Mouse (Mus musculus) T-cell, adult 2 months (primary cell): ENCODE data around the gene Slc38a8.

Experiments used
- DNase-seq: peaks from one replicate; pipeline ENCODE4 v3.0.0; 2022; ENCODE audit warnings: low spot score

Slc38a8 gene

DNA sequence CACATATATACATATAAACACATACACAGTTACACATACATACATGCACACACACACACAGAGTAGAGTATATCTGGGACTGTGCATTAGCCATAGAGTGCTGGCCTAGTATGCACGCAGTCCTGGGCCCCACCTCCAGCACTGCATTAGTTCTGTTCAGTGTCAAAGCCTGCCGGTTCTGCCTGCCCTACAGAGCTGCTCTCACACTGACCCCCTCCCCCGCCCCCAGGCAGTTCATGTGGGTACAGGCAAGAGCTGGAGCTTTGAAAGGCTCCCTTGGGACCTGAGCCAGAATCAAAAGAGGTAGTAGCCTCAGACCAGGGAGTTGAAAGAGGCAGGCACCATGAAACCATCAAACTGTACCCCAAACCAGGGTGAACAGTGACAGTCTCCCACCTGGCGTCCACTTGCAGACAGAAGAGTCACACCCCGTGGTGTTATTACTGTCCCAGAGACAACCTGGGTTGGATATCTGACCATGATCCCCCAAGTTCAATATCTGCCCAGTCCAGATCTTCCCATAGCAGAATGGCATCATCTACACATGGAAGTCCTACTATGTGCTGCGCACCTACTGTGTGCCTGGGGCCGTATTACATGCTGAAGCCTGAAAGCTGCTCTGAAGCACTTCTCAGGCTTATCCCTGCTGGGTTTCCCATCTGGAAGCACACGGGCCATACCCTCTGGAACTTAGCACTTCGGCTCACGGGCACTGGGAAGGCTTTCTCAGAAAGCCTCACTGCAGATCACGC lies 17.2 kb downstream of the Slc38a8 start:
- no peak for DNase-seq

DNA sequence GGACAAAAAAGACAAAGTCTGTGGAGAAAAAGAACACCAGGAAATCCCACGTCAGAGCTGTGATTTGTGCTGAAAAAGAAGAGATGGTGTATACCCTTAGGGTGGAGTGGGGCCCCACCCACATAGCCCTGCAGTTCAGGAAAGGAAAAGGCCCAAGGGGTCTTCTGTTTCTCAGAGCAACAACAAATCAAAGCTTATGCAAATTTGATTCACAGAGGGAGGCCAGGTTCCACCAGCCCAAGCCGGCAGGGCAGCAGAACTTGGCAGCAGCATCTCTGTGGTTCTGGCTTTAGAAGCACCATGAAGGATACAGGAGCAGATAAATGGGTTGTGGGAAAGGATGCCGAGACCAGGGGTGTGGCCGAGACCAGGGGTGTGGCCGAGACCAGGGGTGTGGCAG lies 22.8 kb downstream of the Slc38a8 start:
- DNase-seq: no peak

DNA sequence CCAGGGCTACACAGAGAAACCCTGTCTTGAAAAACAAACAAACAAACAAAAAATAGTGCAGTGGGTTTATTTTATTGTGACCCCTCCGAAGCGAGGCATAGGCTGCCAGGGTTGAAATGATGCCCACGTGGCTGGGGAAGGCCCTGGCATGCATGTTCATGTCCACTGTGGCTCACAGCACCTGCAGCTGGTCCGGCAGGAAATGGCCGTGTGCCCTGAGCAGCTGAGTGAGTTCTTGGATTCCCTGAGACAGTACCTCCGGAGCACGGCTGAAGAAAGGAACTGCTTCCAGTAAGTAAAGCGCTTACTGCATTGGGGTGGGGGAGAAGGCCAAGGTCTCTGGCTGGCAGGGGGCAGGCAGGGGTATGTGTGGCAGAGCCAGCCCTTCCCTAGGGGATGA lies 33.4 kb downstream of the Slc38a8 start:
- DNase-seq: no peak

DNA sequence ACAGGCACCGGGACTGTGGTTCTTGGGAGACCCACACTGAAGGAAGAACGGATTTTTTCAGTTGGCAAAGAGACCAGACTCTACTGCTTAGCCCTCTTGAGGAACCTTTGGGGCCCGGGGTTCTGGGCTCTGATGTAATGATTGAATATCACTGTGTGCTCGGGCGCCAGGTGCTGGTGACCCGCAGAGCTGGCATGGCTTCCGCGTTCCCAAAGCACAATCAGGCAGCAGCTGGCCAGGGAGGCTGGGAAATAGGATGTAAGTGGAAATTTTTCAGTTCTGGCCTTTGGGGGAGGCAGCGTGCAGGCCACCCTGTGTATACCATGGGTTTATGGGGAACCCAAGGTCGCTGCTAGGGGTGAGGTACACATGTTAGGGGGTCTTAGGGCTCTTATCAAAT lies 34.7 kb downstream of the Slc38a8 start:
- DNase-seq: no peak

DNA sequence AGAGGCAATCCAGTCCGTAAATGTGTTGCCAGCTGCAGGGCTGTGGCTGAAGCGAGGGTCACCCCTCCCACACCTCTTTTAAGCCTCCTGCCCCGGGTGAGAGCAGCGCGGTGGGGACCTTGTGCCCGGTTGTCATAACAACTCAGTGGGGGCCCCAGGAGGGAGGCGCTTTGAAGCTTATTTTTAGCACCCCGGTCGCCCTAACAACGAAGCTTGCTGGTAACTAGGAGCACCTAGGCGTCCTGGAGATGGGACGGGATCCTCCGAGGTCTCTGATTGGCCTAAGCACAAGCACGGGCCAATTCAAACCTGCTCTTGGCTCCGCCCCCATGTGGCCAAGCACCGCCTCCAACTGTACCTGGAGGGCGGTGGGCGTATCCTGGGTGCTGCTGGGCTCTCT lies 35.4 kb downstream of the Slc38a8 start:
- DNase-seq: no peak

DNA sequence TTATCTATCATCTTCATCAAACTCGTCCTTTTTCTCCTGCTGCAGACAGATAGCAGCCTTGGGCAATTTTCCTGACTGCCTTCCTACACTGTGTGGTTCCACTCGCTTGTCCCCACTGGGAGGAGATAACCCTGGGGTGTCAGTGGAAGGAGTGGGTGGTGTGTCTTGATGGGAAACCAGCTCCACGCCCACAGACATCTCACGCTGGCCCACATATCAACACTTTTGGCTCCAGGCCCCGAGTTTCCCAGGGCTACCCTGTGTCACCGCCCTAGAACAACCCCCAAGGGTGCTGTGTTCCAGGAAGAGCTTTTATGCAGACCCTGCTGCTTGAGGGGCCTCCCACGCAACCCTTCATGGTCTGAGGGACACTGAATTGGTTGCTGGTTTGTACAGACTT lies 37.8 kb downstream of the Slc38a8 start:
- DNase-seq: no peak

DNA sequence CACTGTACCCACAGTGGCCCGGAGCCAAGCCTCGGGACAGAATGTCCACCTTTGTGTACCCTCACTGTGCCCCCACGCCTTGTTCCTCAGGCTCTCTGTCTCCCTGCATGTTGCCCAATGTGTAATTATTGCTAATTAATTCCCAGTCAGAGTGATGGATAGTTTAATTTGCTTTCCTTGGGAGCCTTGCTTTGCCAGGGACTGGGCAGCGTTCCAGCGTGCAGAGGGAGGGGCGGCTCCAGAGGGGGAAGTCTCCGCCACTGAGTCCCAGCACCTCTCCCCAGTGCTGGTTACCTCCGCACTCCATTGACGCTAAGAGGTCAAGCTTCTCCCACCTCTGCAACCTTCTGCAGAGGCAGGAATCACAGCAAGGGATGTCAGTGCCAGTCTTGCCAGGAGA lies 40.1 kb downstream of the Slc38a8 start:
- DNase-seq: no peak

DNA sequence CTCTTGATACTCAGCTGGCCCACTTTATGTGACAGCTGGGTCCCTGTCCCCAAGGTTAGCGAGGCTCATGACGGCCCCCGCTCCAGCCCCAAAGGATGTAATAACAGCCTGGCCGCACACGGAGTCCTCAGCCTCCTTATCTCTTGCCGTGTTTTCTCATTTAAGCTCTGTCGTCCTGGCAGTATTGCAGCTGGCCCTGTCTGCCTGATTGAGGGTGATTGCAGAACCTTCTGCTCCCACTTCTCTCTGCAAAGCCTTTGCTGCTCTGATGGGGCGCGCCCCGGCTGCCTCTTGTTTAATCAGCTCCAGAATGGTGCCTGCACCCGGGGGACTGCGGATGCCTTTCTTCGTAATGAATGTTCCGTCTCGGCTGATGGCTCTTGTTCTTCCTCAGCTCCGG lies 41.8 kb downstream of the Slc38a8 start:
- DNase-seq: no peak

DNA sequence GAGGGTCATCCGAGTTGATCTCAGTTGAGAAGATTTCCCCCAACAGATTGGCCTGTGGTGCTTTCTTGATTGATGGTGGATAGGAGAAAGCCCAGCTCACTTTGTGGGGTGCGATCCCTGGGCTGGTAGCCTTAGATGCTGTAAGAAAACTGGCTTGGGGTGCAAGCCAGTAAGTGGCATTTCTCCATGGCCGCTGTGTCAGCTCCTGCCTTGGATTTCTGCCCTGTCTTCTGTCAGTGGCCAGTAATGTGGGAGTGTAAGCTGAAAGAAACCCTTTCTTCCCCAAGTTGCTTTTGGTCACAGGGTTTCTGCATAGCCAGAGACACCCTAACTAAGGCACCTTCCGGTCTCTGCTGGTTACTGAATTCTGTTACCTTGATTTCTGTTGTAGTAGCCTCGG lies 45.5 kb downstream of the Slc38a8 start:
- DNase-seq: no peak

DNA sequence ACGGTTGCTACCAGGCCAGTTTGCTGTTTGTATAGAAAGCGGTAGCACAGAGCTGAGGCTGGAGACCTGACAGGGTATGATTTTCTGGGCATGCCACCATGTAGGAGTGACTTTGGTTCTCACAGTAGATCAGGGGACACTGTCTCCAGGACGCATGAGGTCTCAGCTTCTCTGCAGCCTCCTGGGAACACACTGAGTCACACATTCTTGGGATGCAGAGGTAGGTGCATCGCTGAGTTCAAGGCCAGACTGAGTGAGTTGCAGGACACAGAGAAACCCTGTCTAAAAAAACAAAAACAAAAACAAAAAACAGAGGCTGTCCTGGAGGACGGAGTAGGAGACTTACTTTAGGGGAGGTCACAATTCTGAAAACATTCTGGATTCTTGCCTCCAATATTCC lies 48.6 kb downstream of the Slc38a8 start:
- no peak for DNase-seq

DNA sequence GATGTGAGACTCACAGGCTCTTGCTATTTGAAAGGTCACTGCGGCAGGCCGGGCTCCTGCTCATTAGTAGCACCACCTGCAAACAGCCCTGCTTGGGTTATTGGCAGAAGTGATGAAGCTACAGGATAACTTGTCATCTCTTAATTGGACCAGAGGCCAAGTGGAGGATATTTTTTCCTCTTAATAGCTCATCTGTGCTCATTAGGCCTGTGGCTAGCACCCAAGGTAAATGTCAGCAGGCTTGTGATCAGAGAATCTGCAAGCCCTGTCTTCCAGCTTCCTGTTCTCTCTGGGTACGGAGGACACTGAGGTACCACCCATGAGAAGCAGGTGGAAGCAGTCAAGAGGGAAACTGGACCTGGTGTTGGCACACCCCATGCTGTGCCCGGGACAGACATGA lies 50.4 kb downstream of the Slc38a8 start:
- DNase-seq: no peak

DNA sequence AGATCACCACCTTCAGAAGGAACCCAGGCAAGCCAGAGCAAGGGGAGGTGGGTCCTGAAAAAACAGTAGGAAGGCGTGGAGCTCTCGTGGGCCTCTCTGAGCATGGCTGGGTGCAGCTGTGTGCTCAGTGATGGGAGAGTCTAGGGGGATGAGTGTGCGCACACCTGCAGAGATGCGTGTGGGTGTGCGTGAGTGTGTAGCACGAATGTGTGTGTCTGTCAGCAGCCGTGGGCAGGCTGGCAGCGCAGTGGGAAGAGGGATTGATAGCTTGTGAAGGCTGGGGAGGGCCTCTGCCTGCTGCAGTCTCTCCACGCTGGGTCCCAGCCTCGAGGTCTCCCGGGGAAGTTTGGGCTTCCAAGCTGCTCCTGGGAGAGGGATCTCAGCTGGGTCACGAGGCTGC lies 51.9 kb downstream of the Slc38a8 start:
- no peak for DNase-seq

DNA sequence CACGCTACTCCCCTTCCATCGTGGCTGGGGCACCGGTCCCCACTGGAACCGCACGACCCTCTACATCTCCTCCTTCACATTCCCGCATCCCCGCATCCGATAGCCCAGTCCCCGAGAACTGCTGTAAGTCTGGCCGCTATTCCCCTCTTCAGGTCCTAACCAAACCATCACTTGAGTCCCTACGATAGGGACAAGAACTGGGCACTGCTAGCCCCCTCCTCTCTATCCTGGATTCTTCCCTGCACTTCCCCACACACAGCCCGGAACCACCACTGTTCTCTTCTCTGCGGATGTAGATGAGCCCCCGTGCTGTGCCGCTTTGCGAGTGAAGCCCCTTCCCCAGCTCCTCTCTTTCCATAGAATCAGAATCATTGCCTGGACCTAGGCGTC lies 53.7 kb downstream of the Slc38a8 start:
- no peak for DNase-seq

DNA sequence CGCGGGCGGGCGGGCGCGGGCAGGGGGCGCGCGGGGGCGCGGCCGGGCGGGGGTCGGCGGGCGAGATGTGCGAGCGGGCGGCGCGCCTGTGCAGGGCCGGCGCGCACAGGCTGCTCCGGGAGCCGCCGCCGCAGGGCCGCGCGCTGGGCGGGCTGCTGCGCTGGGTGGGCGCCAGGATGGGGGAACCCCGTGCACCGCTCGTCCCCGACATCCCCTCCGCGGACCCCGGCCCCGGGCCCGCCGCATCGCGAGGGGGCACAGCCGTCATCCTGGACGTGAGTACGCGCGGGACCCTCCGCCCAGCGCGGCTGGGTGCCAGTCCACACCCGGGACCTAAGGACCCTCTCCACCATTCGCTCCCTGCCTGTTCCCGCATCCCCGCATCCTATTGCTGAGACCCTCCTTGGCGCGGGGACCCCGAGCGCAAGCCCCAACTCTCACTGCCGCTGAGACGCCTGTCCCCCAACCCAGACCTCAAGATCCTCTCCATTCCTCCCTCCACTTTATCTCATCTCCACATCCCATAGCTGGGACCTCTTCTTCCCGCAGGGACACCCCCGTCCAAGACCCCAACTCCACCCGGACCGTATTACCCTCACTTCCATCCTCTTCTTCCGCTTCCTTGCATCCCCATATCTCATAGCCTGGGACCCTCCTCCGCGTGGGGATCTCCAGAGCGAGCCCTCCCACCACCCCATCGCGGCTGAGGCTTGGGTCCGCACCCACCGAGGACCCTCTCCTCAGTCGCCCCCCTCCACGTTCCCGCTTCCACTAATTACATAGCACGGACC lies 54.3 kb downstream of the Slc38a8 start:
- no peak for DNase-seq

DNA sequence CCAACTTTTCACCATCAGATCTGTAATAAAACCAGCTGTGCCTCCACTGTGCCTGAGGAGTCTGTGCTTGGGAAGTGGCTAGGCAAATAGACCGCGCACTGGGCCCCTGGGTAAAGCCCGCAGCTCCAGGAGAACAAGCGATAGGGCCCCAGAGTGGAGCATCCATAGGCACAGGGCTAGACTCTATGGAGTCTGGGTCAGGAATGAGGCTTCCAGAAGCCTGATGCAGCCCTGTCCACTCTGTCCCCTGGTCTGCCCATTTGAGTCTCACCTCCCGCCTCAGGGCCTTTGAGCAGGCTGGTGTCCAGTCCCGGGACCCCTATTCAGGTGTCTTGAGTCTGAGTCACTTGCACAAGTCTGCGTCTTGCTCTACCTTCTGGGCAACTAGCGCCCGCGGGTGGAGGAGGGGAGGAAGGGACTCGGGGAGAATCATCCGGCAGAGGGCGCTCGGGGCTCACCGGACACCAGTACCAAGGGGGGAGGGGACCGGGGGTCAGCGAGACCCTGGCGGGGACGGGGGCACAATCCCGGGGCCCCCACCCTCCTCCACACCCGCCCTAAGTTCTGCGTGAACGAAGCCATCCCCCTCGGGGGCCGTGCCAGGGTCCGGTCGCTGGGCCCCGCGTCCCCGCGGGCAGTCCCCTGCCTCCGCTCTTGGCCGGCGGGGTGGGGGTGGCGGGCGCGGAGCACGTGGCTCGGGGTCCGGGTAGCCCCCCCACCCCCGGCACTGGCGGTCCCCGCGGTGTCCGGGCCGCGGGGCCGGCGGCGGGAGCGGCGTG lies 55.1 kb downstream of the Slc38a8 start, which contains the start of gene Necab2:
Gene Necab2, plus strand, starts transcription at position 509 of the 779 bp plus-strand sequence.
- DNase-seq: peak; percentile 51

DNA sequence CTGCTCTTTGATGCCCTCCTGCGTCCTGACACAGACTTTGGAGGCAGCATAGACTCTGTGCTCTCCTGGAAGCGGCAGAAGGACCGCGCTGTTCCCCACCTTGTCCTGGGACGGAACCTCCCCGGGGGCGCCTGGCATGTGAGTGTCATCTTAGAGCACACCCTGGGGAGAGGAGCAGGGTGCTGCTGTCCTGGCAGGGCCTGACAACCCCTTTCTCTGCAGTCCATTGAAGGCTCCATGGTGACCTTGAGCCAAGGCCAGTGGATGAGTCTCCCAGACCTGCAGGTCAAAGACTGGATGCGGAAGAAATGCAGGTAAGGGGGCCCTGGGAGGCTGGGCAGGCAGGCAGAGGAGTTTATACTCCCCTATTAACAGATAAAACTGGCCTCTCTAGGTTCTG lies 58.5 kb downstream of the Slc38a8 start:
- no peak for DNase-seq

DNA sequence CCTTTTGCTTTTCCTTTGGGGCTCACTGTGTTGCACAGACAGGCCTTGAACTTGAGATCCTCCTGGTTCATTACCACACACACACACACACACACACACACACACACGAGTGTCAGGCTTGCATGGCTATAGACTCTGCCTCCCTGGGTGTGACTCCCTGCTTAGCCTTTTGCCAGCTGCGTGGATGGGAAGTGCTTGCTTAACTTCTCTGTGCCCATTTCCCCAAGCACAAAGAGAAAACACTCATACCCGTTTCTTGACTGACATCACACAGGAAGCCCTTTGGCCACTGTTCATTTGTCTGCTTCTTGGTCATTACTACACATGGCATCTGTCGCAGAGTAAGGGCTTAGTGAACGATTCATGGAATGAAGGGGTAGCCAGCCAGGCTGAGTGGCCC lies 59.5 kb downstream of the Slc38a8 start:
- DNase-seq: no peak

DNA sequence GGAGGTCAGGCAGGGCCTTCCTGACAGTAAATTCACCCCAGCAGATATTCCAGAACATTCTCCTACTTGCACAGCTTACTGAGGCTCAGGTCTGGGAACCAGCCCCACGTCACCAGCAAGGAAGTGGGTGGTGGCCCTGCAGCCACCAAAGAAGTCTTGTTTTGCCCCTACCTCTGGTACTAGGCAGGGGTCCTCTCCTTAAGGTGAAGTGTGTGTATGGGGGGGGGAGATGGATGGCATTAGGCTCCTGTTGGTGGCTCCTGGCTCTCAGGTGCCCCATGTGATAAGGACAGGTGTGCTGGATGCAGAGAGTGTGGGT lies 60.6 kb downstream of the Slc38a8 start:
- peak; percentile 43 for DNase-seq

DNA sequence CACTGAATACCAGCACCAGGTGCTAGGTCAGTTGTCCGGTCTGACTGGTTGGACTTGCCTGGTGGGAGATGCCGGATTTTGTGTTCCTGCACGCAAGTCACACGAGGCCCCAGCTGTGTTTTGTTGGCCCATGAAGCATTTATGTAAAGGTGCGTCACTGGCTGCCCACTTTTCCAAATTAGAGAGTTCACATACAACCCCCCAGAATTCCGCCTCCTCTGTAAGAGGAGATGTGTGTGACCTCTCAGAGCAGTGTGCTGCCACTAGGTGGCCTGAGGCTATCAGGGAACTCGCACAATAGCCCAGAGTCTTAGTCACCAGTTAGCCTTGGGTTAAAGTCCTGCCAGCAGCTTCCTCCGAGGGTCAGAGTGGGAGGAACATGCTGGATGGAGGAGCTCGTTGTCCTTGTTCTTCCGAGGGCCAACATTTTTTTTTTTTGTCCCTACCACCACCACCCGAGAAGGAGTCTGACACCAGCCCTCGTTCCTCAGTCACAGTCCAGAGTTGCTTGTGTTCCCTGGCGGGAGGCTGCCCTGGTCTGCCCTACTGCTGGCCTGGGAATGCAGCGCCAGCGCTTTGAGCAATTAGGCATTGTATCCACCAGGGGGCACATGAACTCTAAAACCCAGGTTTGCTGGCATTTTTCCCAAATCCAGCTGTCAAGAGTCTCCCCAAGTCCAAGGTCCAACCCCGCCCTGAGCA lies 61.1 kb downstream of the Slc38a8 start:
- DNase-seq: no peak

DNA sequence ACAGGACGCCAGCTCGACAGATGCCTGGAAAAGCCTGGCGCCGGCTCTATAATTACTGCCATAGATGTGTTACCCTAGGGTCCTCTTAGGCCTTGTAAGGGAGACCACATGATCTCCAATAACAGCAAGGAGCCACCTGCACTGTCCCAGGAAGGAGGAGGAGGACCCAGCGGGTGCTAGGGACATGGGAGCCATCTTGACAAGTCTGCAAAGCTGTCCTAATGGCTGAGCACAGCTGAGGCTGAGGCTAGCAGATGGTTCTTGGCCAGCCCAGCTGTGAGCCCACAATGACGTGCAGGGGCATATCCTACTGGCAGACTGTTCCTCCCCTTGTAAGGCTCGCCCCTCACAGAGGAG lies 61.6 kb downstream of the Slc38a8 start:
- DNase-seq: no peak

DNA sequence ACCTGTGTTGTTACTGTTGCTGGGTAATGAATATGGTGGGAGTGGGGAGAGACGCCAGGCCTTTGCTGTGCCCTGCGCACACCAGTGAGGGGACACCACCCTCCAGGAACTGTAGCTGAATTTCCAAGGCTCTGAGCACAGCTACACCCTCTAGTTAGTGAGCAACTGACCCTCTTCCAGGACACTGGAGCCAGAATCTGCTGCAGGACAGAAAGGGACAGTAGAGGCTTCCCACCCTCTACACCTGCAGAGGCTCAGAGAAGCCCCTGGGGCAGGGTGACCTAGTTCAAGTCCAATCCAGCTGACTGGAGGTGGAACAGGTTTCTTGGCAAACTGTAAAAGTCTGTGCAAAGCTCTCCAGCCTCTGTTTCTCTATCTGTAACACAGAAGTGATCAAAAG lies 62.1 kb downstream of the Slc38a8 start:
- no peak for DNase-seq

DNA sequence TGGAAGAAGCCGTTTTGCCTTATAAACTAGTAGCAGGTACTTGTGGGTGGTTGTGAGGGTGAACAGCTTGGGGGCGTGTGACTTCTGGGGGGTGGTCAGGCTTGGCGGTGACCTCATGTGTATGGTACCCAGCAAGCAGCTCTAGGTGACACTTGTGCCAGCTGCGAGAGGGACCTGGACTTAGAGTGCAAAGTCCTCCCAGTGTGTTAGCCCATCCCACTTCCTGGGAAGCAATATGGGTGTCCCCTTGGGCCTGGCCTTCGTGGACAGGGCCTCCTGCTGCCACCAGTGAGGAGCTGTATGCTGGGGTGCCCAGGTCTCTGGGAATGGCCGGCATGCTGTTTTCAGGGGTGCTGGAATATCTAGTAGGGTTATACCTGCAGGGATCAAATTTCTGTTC lies 62.6 kb downstream of the Slc38a8 start:
- DNase-seq: no peak

DNA sequence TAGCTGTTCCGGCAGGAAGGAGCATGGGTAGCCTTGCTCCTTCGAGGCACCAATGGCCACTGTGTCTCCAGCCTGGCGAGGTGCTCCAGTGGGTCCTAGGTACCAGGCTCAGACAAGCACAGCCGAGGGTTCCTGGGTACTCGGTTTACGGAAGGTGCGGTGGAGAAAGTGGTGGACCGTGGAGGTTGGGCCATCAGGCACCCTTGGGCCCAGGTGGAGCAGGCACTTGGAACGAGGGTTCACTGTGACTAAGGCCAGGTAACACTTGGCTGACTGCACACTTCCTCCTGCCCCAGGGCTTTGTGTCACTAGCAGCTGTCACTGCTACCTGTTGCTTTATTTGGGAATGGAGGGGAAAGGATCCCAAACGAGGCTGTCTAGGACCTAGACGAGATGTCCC lies 64.0 kb downstream of the Slc38a8 start:
- no peak for DNase-seq
